Mouse (Mus musculus): ENCODE data around the gene Tfb2m. TPM values are rescaled to one million over a fixed set of nuclear protein-coding genes. Genes with fewer than 3 reads are reported as not detected.
A peak's percentile ranks its signal among the peaks of the same experiment; 100 is the strongest.

Gene Tfb2m
- total RNA-seq, 2 experiments from 2014 or later: 37.0 to 40.0 TPM

DNA sequence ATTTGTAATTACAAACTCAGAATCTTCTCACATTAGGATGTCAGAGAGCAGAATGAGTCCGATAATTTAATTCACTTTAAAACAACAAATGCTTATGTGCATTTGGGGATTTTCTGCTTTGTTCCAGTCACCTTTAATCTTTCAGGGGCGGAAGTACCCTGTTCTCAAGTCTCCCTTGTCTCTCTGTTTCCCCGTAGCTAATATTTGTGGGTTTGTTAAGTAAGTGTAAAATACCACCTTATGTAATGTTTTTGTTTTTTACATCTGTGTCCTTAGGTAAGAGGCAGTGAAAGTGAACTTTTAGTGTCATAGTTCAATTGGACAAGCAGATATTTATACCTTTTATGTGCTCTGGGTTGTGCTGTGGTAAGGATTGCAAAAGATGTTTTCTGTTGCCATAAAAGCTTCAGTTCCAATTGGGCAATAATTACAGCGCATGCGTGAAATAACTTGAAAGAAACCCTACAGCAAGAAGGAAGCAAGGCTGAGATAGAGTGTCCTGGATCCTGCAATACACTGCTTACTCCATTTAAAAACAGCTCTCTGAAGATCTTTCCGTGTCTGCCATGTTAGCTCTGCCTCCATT lies 14.9 kb upstream of the Tfb2m start:
- ATAC-seq (replicated peaks; ENCODE audit: poor library complexity, severe bottlenecking): peak; percentile 94

DNA sequence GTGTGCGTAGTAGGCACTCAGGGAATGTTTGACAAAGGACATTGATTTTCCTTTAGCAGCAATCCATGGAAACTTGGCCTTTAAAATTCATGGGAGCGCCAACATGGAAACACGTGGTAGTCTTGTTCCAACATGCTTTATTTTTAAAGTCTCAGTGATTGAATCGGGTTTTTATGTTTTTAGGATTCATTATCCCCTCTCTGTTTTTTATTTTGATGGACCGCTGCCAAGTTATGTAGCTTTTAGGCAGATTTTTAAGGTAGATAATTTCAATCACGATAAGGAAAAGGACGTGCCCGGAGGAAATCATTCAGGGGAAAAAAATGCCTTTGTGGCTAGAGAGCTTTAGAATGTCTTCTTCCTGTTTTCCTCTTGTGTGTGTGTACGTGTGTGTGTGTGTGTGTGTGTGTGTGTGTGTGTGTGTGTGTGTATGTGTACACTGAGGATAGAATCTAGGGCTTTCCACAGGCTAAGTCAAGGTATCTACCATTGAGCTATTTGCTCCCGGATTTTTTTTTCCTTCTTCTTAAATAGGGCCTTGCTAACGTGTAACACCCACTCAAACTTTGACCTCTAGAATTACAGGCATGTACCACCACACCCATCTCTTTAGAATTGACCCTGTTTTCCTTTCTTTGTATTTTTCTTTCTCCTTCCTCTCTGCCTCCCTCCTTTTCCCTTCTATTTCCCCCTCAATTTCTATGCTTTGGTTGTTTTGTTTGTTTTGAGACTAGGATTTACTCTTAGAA lies 13.6 kb upstream of the Tfb2m start:
- ATAC-seq (replicated peaks; ENCODE audit: poor library complexity, severe bottlenecking): no peak

DNA sequence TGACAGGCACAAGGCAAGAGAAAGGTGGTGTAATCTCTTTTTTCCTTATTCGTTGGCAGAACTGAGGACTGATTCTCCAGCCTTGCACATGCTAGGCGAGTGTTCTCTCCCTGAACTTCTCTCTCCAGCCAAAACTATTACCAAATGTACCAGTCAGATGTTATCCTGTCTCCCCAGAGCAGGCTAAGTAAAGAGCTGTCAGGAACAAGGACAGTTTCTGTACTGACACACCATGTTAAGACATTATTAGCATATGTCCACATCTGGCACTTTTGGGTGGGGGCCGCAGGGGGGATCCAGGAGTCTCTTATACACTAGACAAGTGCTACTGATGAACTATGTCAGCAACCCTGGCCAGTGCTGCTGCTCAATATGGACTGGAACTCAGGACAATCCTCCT lies 10.9 kb upstream of the Tfb2m start:
- ATAC-seq (replicated peaks; ENCODE audit: poor library complexity, severe bottlenecking): no peak

DNA sequence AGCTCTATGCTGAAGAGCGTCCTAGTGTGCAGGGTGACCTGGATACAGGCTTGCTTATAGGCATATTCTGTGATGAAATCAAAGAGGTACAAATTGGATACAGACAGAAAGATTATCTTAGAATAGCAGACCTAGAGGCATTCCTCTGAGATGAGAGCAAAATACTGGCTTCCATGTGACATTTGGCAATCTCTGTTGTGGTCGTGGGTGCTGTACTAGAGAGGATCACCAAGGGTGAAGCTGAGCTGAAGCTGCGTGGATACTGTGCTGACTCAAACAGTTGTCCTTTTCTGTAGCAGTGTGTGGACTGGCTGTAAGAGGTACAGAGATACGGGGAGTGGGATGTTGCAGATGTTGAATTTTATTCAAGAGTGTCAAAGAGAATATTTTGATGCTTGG lies 7.9 kb upstream of the Tfb2m start:
- ATAC-seq (replicated peaks; ENCODE audit: poor library complexity, severe bottlenecking): no peak

DNA sequence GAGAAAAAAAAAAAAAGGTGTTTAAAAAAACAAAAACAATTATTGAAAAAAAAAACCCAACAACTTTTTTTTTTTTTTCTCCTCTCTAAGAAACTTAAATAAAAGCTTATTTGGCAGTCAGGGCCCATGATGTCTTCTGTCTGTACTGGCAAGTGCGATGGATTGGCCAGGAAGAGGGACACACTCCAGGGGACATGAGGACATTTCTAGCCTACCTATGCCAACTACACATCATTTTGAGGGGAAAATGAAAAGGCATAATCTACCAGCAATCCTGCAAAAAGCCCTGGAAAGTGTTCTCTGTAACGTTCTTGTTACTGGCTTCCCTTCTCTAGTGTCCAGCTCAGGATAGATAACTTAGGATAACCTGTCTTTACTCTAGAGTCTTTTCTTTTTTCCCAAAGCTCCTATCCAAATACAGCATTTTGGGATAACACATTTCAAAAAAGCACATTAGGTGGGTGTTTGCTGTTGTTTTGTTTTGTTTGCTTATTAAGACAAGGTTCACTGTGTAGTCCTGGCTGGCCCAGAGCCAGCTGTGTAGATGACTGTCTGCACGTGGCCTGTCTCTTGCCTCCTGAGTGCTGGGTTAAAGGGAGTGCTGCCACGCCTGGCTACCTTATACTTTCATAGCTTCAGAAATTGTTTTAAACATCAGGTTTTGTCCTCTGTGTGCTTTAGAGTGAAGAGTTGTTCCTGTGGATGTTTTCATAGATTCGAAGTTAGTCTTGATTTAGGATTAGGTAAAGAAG lies 7.3 kb upstream of the Tfb2m start:
- no peak for ATAC-seq (replicated peaks; ENCODE audit: poor library complexity, severe bottlenecking)

DNA sequence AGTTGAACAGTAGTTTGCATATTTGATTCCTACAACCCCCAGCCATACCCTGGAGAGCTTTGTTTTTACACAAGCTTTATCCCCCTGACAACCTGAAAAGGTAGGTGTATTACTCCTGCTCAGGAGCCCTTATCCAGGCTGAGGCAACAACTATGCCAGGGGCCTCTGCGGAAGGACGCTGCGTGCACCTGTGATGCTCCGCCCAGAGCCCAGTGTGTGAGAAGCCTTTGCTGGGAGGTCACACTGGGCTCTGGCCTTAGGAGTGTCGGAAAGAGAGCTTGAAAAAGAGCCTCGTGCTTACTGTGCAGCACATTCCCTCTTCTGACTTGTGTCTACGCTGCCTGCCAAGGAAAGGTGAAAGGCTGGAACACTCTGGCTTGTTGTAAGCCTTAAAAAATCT lies 6.7 kb upstream of the Tfb2m start:
- no peak for ATAC-seq (replicated peaks; ENCODE audit: poor library complexity, severe bottlenecking)

DNA sequence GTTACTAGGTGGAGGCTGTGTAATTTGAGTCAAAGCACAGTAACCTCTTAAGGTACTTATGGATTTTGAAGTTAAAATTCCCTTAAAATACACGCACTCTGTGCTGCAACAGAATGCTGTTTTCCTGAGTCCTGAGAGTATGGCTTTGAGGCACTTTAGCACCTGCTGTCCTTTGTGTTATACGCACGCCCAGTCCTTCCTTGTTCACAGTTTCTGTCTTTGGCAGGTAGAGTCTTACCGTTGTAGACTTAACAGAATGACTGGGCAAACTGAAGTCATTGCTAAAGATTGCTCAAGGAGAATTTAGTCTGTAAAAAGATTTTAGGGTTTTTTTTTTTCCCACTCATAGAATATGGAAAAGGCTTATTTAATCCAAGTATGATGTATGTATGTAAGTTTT lies 5.9 kb upstream of the Tfb2m start:
- ATAC-seq (replicated peaks; ENCODE audit: poor library complexity, severe bottlenecking): no peak

DNA sequence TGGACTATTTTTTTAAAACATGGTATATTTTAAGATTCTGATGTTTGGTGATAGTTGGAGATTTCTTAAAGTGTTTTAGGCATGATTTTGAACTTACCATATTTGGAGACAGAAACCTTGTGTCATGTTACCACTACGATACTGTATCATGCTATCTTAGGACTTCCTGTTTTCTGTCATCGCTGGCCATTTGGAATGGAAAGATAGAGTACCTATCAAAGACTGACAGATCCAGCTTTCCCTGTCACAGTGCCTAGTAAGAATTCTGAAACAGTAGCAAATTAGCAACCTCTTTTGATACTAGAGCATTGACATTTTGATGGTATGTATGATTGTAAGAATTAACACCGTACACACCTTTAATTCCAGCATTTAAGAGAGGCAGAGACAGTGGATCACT lies 5.3 kb upstream of the Tfb2m start:
- peak; percentile 31; the same call in 1 of the 2 replicates for ATAC-seq (replicated peaks; ENCODE audit: poor library complexity, severe bottlenecking)

DNA sequence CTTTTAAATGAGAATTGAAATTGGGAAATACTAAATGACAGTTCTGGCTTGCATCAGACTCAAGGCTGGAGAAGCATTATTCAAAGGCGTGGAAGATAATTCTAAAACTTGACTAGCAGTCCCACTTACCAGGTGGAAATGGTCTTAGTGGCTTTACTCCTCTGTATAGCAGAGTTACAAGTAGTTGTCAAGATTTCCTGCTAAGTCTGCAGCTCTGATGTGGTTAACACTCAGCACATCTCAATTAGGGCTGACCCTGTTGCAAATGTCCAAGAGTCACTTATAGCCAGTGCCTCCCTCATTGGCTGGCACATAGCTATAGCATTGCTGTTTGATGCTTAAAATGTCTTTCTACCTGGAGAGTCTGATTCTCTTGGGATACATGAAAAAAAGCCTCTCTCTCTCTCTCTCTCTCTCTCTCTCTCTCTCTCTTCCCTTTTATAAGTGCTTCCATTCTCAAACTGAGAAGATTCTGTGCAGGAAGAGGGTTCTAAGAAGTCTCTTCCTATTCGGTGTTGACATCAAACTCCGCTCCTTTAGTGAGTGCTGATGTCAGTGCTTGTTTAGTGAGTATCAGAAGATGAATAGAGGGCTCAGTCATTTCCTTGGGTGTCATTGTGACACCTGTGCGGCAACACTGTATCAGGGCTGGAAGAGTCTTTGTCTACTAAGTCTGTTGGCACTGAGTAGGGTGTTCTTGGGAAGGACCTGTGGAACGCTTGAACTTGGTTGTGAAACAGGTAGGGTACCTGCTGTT lies 3.1 kb upstream of the Tfb2m start:
- no peak for ATAC-seq (replicated peaks; ENCODE audit: poor library complexity, severe bottlenecking)

DNA sequence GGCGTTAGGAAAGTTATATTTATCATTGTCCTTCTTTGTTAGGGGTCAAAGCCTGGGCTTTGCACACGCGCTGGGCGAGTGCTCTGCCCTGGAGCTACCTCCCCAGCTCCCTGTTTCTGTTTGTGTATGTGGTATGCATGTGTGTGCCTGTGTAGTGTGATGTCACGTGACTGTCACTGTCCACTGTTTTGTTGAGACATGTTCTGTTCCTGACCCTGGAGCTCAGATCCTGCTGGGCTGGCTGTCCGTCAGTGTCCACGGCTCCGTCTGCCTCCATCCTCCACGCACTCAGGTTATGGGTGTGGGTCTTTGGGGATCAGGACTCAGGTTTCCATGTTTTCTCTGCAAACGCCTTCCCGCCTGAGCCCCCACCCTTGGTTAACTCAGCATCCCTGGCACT lies 2.2 kb upstream of the Tfb2m start:
- ATAC-seq (replicated peaks; ENCODE audit: poor library complexity, severe bottlenecking): no peak

DNA sequence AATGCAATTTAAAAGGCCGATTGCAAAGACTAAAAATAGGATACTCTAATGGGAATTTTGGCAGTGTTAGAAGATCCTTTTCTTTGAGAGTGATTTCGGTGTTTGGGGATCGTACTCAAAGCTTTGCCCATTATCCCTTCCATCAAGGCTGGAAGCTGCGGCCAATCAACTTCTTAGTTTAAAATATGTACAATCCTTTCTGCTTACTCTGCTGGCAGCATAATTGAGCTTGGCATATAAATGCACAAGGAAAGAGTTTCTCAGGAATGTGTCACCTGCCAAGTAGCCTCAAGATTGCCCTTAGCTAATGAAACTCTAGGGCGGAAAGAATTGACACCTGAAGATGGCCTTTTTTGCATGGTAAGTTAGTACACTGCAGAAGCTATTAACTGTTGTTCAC lies 1.1 kb upstream of the Tfb2m start:
- ATAC-seq (replicated peaks; ENCODE audit: poor library complexity, severe bottlenecking): no peak

DNA sequence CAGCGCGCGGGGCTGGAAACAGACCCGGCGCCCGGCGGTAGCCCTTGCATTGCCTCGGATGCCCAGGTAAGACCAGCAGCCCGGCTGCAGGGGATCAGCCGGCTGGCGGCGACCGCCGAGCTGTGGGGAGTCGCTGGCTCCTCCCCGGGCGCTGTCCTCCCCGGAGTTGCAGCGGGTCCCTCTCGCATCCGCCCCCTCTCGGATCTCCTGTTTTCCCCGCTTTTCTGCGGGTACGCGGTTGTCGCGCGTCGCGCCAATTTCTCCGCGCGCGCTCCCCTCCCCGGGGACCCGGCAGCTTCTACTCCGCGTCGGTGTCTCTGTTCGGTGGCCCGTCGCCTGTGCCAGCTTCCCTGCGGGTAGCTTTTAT lies 467 bp upstream of the Tfb2m start:
- ATAC-seq (replicated peaks; ENCODE audit: poor library complexity, severe bottlenecking): peak; percentile 38

DNA sequence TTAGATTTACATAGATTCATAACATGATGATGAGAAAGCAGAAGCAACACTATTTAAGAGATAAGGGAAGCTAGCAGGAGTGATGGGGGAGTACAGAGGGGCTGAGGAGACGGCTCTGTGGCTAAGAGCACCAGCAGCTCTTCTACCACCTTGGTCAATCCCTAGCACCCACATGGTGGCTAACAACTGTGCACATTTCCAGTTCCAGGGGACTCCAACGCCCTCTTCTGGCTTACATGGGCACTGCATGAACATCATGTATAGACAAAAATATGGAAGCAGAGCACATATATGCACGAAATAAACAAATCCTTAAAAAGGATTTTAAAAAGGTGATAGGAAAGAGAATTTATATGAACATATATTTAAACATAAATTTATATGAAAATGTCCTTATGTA lies 4.6 kb downstream of the Tfb2m start:
- ATAC-seq (replicated peaks; ENCODE audit: poor library complexity, severe bottlenecking): no peak

DNA sequence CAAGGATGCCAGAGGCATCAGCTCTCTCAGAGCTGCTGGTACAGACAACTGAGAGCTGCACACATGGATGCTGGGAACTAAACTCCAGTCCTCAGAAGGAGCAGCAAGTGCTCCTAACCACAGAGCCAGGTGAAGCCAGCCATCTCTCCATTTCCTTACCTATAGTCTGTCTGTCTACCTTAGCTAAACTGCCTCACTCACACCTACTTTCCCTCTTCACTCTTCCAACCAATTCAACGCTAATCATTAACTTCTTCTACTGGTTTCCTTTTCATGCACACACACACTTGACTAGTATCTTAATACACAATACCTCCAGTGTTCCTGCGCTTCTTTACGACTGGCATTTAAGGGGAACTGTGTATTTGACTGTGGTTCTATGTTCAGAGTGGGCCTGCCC lies 6.2 kb downstream of the Tfb2m start:
- ATAC-seq (replicated peaks; ENCODE audit: poor library complexity, severe bottlenecking): no peak

DNA sequence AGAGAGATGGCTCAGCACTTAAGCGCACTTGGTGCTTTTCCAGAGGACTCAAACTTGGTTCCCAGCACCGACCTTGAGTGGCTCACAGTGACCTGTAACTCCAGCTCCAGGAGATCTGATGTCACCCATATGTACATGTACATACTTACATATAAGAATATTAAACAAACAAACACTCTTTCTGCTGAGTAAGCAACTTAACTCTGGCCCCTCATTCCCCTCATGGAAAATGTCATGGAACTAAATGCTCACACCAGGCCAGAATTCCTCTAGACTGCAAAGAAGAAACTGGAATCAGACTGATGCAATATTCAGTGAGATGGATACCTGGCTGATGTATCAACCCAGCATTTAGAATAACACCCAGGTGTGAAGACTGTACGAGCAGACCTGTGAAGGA lies 7.0 kb downstream of the Tfb2m start:
- ATAC-seq (replicated peaks; ENCODE audit: poor library complexity, severe bottlenecking): no peak

DNA sequence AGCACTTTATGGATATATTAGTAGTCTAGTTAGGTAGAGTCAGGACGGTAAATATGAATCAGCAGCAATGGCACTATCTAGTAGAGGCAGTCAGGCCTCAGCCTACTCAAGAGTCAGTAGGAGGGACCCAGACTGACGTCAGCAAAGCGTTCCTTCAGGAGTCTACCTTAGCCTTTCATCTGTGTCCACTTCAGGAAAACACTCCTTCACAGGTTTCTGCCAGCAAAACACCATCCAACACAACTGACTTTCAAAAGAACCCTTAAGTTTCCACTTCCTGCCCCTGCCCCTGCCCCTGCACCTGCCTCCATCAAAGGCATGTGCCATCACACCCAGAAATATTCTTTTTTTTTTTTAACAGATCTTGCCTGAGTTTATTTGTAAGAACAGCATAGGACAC lies 26.2 kb downstream of the Tfb2m start:
- no peak for ATAC-seq (replicated peaks; ENCODE audit: poor library complexity, severe bottlenecking)

DNA sequence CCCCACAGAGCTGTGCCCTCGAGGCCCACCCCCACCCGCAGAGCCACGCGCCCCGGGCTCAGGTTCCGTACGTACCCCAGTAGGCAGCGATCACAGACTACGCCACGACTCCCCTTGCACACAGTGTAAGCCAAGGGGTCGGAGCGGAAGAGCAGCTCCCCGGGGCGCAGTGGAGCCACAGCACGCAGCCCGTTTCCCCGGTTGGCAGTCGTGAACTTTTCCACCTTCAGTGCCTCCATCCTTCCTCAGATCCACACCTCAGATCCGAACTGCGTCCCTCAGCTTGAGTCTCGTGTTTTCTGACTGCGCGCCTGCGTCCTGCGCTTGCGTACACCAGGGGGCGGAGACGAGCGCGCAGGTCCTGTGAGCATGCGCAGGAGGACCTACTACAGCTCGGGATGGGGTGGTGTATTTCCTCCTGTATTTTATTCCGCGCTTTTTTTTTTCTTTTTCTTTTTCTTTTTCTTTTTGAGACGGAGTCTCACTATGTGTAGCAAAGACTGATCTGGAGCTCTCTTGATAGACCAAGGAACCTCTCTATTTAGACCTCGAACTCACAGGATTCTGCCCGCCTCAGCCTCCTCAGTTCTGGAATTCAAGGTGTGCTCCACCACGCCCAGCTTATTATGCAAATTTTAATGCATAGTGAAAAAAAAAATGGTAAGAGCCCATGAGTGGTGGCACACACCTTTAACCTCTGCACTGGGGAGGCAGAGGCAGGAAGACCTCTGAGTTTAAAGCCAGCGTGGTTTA lies 28.2 kb downstream of the Tfb2m start, which contains the start of gene Smyd3:
Gene Smyd3 (minus strand): TSS at position 329 of the 753 bp plus-strand sequence.
- peak; percentile 86 for ATAC-seq (replicated peaks; ENCODE audit: poor library complexity, severe bottlenecking)

DNA sequence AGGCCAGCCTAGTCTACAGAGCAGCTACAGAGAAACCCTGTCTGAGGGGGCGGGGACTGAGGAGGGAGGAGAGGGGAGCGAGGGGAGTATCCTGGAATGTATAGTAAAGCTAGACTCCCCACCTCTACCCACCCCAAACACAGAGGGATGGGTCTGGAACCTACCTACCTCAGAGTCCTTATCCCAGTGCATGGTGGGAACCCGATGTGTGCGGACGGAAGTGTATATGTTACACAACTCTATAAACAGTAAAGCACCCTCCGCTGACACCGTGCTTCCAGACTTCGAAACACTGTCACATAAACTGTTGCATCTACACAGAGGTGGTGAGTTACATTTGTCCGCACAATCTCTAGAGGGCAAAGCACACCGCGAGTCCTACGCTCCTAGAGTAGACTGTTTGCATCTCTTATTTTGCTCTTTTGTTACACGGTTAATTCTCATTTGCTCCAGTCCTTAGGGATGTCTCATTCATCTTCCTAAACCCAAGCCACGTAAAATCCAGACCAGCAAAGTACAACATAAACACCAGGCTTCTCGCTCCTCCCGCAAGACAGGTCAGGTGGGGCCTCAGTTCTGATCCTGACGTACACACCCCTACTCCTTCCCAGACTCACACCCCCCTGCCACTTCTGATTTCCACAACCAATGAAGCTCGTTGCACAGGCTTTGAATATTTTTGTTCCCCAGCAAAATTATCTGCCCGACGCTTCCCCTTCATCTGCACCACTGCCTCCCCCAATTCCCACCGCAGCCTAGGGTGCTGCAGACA lies 28.9 kb downstream of the Tfb2m start:
- ATAC-seq (replicated peaks; ENCODE audit: poor library complexity, severe bottlenecking): peak; percentile 78

DNA sequence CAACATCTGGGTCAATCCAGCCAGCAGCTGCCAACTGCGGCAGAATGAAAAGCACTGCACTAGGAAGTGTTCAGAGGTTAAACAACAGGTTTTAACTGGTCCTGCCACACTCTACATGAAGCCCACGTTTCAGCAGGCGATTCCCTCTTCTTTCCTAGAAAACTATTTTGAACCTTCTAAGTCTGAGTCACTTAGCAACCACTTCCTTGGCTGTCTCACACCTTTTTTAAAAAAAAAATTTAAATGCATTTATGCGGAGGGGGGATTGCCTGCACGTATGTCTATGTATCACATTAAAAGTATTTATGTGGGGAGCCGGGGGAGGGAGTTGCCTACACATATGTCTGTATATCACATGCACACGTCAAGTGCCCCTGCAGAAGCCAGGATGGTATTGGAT lies 34.2 kb downstream of the Tfb2m start:
- ATAC-seq (replicated peaks; ENCODE audit: poor library complexity, severe bottlenecking): no peak

All from granulocyte monocyte progenitor cell, adult 5-6 weeks (primary cell).